ENCODE assay signal across 23 mouse cellular contexts in genomic region chr3:129437687-129438086, GRCm38 (mm10).
DNase-seq lines count a peak whose midpoint lies in the region; ATAC-seq and TF ChIP-seq lines count a peak whose summit lies in the region.
"Had no signal": no experiment of that assay in that cellular context is flagged by ENCODE, and none has a peak within 500 bp of the region (broad histone marks: within the 10 kb centered on the region; RNA-seq: fewer than 3 reads in every experiment).

No protein-coding gene starts in this region.

- no peak for TF ChIP-seq CTCF in liver, adult 2 months (IDR thresholded peaks at IDR 0.05; ENCODE audit: low read depth, low read length)
- TF ChIP-seq CTCF in liver, embryonic 14.5 days (IDR thresholded peaks at IDR 0.05; ENCODE audit: low read depth), result no peak
- no peak for TF ChIP-seq CTCF in liver, postnatal 0 days (IDR thresholded peaks at IDR 0.05; ENCODE audit: low read depth)

- ATAC-seq in liver, embryonic 12.5 days, result no peak
- ATAC-seq in liver, embryonic 14.5 days (ENCODE audit: insufficient read depth), result peak; percentile 28; the same call in 1 of the 2 replicates
- peak; percentile 81 for ATAC-seq in liver, postnatal 0 days
- ATAC-seq: activated CD4-positive, CD25-positive, alpha-beta regulatory T cell, adult 4 months; forebrain, embryonic 14.5 days; forebrain, postnatal 0 days had no signal

- no peak overlapping the region; the same call in 1 of the 2 replicates for H3K9ac ChIP-seq in liver, adult 2 months (ENCODE audit: low read depth, low read length)
- no peak overlapping the region for H3K9ac ChIP-seq in liver, embryonic 12.5 days
- H3K9ac ChIP-seq in liver, embryonic 14.5 days (replicated peaks), result no peak overlapping the region
- H3K9ac ChIP-seq in liver, postnatal 0 days (replicated peaks), result no peak overlapping the region
- H3K9ac ChIP-seq: embryonic facial prominence, embryonic 12.5 days; embryonic facial prominence, embryonic 15.5 days; forebrain, postnatal 0 days; hindbrain, embryonic 12.5 days; hindbrain, embryonic 15.5 days had no signal

- peaks cover 8% of the 10 kb centered on the region for H3K4me1 ChIP-seq in liver, adult 2 months (ENCODE audit: control insufficient read depth, insufficient read depth, low read length)
- no peaks in the 10 kb centered on the region for H3K4me1 ChIP-seq in liver, embryonic 12.5 days
- peaks cover 0 to 3% of the 10 kb centered on the region in 2 experiments; a peak in 1 of 4 replicates for H3K4me1 ChIP-seq in liver, embryonic 14.5 days (replicated peaks; ENCODE audit: control insufficient read depth in 2 of 2, insufficient read depth in 2 of 2, low read length in 1 of 2)
- no peaks in the 10 kb centered on the region for H3K4me1 ChIP-seq in liver, postnatal 0 days (ENCODE audit: insufficient read depth)
- H3K4me1 ChIP-seq: embryonic facial prominence, embryonic 12.5 days; embryonic facial prominence, embryonic 15.5 days; hindbrain, embryonic 12.5 days; hindbrain, embryonic 15.5 days had no signal

- H3K27ac ChIP-seq in liver, adult 2 months (replicated peaks; ENCODE audit: insufficient read depth, low read depth, low read length), result peak overlapping the region; percentile 79
- H3K27ac ChIP-seq in liver, embryonic 12.5 days, result no peak overlapping the region
- H3K27ac ChIP-seq in liver, embryonic 14.5 days, result no peak overlapping the region
- H3K27ac ChIP-seq in liver, postnatal 0 days (ENCODE audit: low read depth), result peak overlapping the region; percentile 7; the same call in 1 of the 2 replicates
- H3K27ac ChIP-seq: embryonic facial prominence, embryonic 12.5 days; embryonic facial prominence, embryonic 15.5 days; heart, adult 2 months; hindbrain, embryonic 12.5 days; hindbrain, embryonic 15.5 days had no signal

- H3K4me3 ChIP-seq in liver, adult 2 months (ENCODE audit: insufficient read depth, low read depth, low read length), result no peak overlapping the region
- H3K4me3 ChIP-seq in liver, embryonic 12.5 days, result no peak overlapping the region
- no peak overlapping the region for H3K4me3 ChIP-seq in liver, embryonic 14.5 days (ENCODE audit: insufficient read depth in 1 of 2, low read depth in 2 of 2, low read length in 2 of 2)
- no peak overlapping the region for H3K4me3 ChIP-seq in liver, postnatal 0 days (ENCODE audit: low read depth, low read length)
- H3K4me3 ChIP-seq: embryonic facial prominence, embryonic 12.5 days; embryonic facial prominence, embryonic 15.5 days; heart, adult 2 months; hindbrain, embryonic 12.5 days; hindbrain, embryonic 15.5 days had no signal

- no peaks in the 10 kb centered on the region for H3K27me3 ChIP-seq in liver, adult 2 months (ENCODE audit: control insufficient read depth, insufficient read depth, low read length)
- H3K27me3 ChIP-seq in liver, embryonic 12.5 days (replicated peaks), result no peaks in the 10 kb centered on the region
- H3K27me3 ChIP-seq in liver, embryonic 14.5 days (ENCODE audit: control insufficient read depth, insufficient read depth, low read length), result no peaks in the 10 kb centered on the region
- no peaks in the 10 kb centered on the region for H3K27me3 ChIP-seq in liver, postnatal 0 days (ENCODE audit: insufficient read depth, low read length)
- H3K27me3 ChIP-seq: embryonic facial prominence, embryonic 12.5 days; embryonic facial prominence, embryonic 15.5 days; hindbrain, embryonic 12.5 days; hindbrain, embryonic 15.5 days had no signal

- WGBS in liver, adult 2 months, result 15% methylated on average over 6 of the region's 6 CpGs
- 58% methylated on average over 6 of the region's 6 CpGs for WGBS in liver, embryonic 12.5 days (ENCODE audit: insufficient replicate concordance)
- WGBS in liver, embryonic 14.5 days (ENCODE audit: insufficient replicate concordance), result 60% methylated on average over 6 of the region's 6 CpGs
- WGBS in liver, postnatal 0 days (ENCODE audit: insufficient replicate concordance), result 52% methylated on average over 6 of the region's 6 CpGs

- TF ChIP-seq EP300 in liver, embryonic 14.5 days (IDR thresholded peaks at IDR 0.05; ENCODE audit: low read depth), result no peak
- TF ChIP-seq EP300 in liver, postnatal 0 days (IDR thresholded peaks at IDR 0.05; ENCODE audit: low read depth), result no peak

- no peaks in the 10 kb centered on the region for H3K9me3 ChIP-seq in liver, embryonic 12.5 days (replicated peaks)
- H3K9me3 ChIP-seq in liver, embryonic 14.5 days (ENCODE audit: control insufficient read depth, low read length), result no peaks in the 10 kb centered on the region
- H3K9me3 ChIP-seq in liver, postnatal 0 days (ENCODE audit: low read length), result no peaks in the 10 kb centered on the region
- H3K9me3 ChIP-seq: embryonic facial prominence, embryonic 12.5 days; embryonic facial prominence, embryonic 15.5 days; hindbrain, embryonic 15.5 days had no signal

- H3K36me3 ChIP-seq in liver, adult 2 months (ENCODE audit: control insufficient read depth, insufficient read depth, low read length), result no peaks in the 10 kb centered on the region
- no peaks in the 10 kb centered on the region for H3K36me3 ChIP-seq in liver, embryonic 12.5 days
- H3K36me3 ChIP-seq in liver, embryonic 14.5 days (replicated peaks; ENCODE audit: control insufficient read depth, insufficient read depth, low read depth), result no peaks in the 10 kb centered on the region
- no peaks in the 10 kb centered on the region for H3K36me3 ChIP-seq in liver, postnatal 0 days (replicated peaks; ENCODE audit: insufficient read depth, low read length)
- H3K36me3 ChIP-seq: embryonic facial prominence, embryonic 12.5 days; embryonic facial prominence, embryonic 15.5 days; hindbrain, embryonic 12.5 days; hindbrain, embryonic 15.5 days had no signal

- no peak for TF ChIP-seq POLR2A in liver, adult 2 months (IDR thresholded peaks at IDR 0.05; ENCODE audit: extremely low read depth, insufficient read depth, low read length)

- peak; percentile 53 for DNase-seq in heart, adult 11 months
- no peak for DNase-seq in heart, adult 8-10 months (ENCODE audit: low spot score)
- peak; percentile 91 for DNase-seq in liver, adult 2 months (ENCODE audit: extremely low read depth, low read depth, low spot score)
- peak; percentile 15 to 43 (median 24) for DNase-seq in liver, embryonic 14.5 days (ENCODE audit: low read depth in 3 of 3, low spot score in 3 of 3)
- DNase-seq in liver, postnatal 0 days, result peak; percentile 60
- no peak for DNase-seq in cerebellum, adult 11-12 months
- no peak for DNase-seq in right cerebral cortex, postnatal 25 days
- DNase-seq: adrenal gland, adult 8-10 months; adrenal gland, postnatal 25 days; cerebellum, adult 18-20 months; cerebellum, adult 9-10 months; cerebellum, postnatal 14 days; forebrain, postnatal 0 days; gastrocnemius, postnatal 25 days; heart, adult 2 months had no signal

- no peak overlapping the region for H3K4me2 ChIP-seq in liver, embryonic 12.5 days
- H3K4me2 ChIP-seq in liver, embryonic 14.5 days (ENCODE audit: low read depth), result no peak overlapping the region
- no peak overlapping the region for H3K4me2 ChIP-seq in liver, postnatal 0 days (ENCODE audit: low read depth, low read length)
- H3K4me2 ChIP-seq: embryonic facial prominence, embryonic 12.5 days; embryonic facial prominence, embryonic 15.5 days; heart, embryonic 11.5 days; hindbrain, embryonic 12.5 days; hindbrain, embryonic 15.5 days had no signal

- no peaks in the 10 kb centered on the region for H3K79me2 ChIP-seq in liver, adult 2 months (ENCODE audit: control insufficient read depth, insufficient read depth, low read length)

Comparison
In these comparisons a context has a peak if more than half of its experiments do, and no peak if none do; other contexts are left out.
1. DNase-seq: peak in heart, adult 11 months (single experiment), liver, adult 2 months (single experiment), liver, embryonic 14.5 days (3 of 3) and liver, postnatal 0 days (single experiment); none in heart, adult 8-10 months (single experiment), cerebellum, adult 11-12 months (single experiment) and right cerebral cortex, postnatal 25 days (single experiment).
2. H3K27ac ChIP-seq: peak in liver, adult 2 months (single experiment) and liver, postnatal 0 days (single experiment); none in liver, embryonic 12.5 days (single experiment) and liver, embryonic 14.5 days (single experiment).